Mouse (Mus musculus) brain, adult 2 months (tissue): Measurements from ENCODE around the gene Mrps35.

Experiments
- DNase-seq: peaks from one replicate; pipeline ENCODE4 v3.0.0; 2011; ENCODE audit warnings: low read depth, low spot score

Mrps35 gene

GRCm38 (mm10) chr6:147029591-147029990, 13.0 kb upstream of the Mrps35 start:
- peak; percentile 82 for DNase-seq

DNA sequence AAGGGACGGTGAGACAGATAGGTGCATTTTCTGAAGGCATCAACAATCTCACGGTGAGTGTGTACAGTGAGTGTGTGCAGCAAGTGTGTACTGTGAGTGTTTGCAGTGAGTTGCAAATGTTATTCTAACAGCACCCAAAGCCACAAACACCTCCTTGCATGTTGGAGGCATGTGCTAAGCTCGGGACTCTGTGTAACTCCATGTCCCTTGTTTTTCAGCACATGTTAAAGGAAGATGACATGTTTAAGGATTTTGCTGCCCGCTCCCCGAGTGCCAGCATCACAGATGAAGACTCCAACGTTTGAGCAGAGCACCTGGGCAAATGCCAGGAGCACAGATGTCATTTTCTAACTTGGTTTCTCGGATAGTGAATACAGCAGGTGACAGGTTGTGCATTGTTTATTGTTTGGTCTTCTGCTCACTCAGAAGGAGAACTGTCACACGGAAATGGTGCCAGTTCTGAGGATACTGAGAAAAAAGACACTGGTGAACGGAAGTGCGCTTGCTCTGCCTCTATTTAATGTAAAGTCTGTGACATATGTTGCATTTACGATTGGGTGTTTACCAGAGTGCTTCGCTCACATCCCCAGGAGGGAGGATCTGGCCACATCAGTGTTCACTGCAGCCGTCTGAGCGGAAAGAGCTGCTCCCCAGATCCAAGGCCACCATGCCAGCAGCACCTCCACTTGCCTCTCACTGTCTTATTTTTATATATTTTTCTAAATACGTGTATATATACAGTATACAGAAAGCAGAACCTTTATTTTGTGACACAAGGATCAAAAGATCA, 12.3 kb upstream of the Mrps35 start:
- DNase-seq: peak; percentile 84

GRCm38 (mm10) chr6:147032303-147032925, 10.2 kb upstream of the Mrps35 start, which contains the start of gene Rep15:
Gene Rep15, plus strand, starts transcription at chr6:147032584.
- peak; percentile 67 for DNase-seq

GRCm38 (mm10) chr6:147043633-147044032, 1.1 kb downstream of the Mrps35 start:
- peak; percentile 38 for DNase-seq

GRCm38 (mm10) chr6:147049239-147049805, 6.8 kb downstream of the Mrps35 start:
- peak; percentile 70 for DNase-seq

GRCm38 (mm10) chr6:147051666-147052065, 9.1 kb downstream of the Mrps35 start:
- DNase-seq: no peak

DNA sequence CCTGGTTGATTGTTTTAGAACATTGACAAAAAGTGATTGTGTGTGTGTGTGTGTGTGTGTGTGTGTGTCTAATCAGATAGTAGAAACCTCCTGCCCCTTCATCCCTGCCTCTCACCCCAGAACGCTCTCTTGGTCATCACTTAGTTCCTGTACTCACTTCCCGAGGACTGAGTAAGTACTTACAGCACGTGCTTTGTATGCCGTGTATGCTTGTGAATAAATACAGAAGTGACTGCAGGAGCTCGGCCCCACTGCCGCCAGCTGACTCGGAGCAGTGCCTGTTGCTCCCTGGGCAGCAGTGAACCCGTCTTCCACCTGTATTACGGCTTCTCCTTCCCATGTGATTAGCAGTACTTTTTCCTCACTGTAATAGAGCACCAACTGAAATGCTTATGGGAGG, 9.9 kb downstream of the Mrps35 start:
- DNase-seq: no peak

GRCm38 (mm10) chr6:147053785-147054646, 11.5 kb downstream of the Mrps35 start:
- peak; percentile 67 for DNase-seq

- peak; percentile 27 for DNase-seq
Observed at GRCm38 (mm10) chr6:147055374-147055977, 12.9 kb downstream of the Mrps35 start.

GRCm38 (mm10) chr6:147059326-147059725, 16.8 kb downstream of the Mrps35 start:
- DNase-seq: no peak

DNA sequence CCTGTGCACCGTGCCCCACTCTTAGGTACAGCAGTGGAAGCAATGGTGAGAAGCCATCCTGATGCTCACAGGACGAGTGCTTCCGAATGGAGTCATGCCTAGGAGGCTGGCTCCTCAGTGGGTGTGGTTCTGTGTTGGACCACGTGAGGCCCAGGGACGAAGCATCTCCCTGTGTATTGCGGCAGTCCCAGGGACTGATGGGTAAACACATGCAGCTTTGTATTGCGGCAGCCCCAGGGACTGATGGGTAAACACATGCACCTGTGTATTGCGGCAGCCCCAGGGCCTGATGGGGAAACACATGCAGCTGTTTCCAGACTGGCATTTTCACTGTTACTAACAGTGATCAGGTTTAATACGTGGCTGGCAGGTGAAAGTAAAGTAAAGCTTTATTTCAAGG, 19.1 kb downstream of the Mrps35 start:
- DNase-seq: no peak

DNA sequence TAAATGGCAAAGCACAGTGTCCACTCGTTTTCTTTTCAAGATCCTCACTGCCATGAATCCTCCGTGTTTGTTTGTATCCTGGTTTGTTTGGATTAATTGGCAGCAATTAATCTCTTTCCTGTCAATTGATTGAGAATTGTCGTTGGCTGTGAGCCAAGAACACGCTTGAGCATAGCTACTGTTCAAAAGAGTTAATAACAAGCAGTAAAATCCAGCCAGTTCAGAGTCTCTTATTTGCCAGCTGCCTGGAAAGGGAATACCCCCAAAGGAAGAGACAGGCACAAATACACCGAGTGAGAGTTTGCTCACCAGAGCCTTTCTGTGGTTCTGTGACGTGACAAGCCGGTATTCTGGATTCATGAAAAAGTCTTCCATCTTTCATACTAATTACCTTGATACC, 19.5 kb downstream of the Mrps35 start:
- no peak for DNase-seq

GRCm38 (mm10) chr6:147062694-147063093, 20.1 kb downstream of the Mrps35 start:
- no peak for DNase-seq

DNA sequence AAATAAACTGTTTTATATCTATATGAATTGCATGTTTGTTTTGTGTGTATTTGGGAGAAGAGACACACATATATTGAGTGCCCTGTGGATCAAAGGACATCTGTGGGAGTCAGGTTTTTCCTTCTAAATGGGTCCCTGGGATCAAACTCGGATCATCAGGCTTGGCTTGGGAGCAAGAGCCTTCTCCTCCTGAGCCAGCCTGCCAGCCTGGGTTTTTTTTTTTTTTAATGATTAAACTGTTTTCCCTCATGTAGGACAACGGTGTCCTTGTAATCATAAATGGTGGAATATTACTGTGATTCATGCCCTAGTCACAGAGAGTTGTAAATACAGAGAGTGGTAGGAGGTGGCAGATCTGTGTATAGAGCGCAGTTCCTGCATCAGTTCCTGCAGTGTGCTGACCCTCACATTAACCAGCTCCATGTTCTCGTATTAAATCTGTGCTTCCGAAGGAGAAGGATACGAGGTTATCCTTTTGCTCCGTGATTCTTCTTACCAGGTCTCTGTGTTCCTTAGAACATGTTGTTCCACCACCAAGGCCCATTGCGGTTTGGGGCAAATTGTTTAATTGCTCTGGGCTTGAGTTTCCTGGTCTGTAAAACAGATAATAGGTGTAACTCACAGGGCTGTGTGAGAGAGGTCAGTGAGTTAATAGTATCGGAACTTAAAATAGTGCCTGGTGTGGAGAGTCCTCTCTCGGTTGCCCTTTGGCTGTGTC, 21.8 kb downstream of the Mrps35 start:
- DNase-seq: no peak

GRCm38 (mm10) chr6:147064944-147065261, 22.3 kb downstream of the Mrps35 start:
- no peak for DNase-seq

DNA sequence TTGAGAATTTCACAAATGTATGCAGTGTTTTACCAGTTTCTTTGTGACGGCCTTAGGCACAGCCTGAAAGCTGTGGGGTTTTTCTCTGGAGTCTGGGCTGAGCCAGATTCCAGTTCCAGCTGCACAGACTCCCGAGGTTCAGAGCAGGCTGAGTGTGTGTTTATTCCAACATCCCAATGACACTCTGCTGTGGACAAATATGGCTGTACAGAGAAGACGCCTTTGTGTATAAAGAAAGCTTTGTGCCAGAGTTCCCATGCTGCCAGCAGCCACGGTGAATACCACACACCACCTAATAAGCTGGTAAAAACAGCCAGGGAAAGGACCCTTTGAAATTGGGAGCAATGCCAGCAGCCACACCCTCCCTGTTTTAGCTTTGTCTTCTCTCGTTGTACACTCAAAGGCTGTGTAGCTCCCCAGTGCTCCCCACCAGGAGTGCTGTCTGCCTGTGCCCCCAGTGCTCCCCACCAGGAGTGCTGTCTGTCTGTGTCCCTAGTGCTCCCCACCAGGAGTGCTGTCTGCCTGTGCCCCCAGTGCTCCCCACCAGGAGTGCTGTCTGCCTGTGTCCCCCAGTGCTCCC, 33.3 kb downstream of the Mrps35 start:
- DNase-seq: peak; percentile 38

- DNase-seq: no peak
Observed at GRCm38 (mm10) chr6:147076878-147077277, 34.3 kb downstream of the Mrps35 start.

DNA sequence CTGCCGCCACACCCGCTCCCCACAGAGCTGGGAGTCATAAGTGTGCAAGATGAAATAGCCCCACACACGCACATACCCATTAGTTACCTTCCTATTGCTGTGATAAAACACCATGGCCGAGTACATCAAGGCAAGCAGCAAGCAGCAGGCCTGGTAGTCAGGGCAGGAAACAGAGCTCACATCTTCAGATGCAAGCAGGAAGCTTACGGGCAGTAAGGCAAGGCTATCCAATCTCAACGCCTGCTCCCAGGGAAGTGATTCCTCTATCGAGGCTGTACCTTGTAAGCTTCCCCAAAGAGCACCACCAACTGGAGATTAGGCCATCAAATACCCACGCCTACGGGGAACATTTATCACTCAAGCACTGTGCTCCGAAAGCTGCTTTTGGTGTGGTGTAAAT, 37.4 kb downstream of the Mrps35 start:
- no peak for DNase-seq

DNA sequence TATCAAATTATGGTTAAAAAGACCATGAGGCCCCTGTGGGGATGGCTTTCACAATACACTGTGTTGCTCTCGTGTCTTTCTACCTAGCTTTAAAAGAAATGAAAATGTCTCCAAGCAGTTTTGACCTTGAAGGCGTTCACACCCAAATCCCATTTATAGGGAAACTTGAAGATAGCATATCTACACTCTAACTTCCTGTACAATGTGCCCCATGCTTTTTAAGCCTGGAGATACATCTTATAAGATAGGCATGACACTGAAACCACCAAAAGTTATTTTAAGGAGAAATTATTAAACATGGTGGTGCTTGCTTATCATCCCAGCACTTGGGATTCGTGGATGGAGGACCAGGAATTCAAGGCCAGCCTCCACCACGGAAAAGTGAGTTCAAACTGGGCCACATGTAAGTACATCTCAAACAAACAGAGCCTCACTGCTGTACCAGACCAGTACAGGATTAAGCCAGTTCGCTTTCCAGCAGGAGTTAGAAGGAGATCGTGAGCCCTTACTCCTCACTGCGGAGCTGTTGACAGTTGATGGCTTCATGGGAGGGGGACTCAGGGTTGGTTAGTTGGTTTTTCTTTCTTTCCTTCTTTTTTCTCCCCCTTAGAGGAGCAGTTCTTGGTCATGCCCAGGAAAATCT, 43.0 kb downstream of the Mrps35 start:
- no peak for DNase-seq

- DNase-seq: peak; percentile 24
Observed at GRCm38 (mm10) chr6:147086594-147087225, 44.1 kb downstream of the Mrps35 start, which contains the start of gene Mansc4. Gene Mansc4, minus strand, starts transcription at chr6:147087032.
